Mouse (Mus musculus): ENCODE results near the gene Tom1. TPM values are rescaled to one million over a fixed set of nuclear protein-coding genes. Genes with fewer than 3 reads are reported as not detected.

Tom1 gene
- polyA plus RNA-seq (2017; shearing (Covaris generic)) = 10 to 100 TPM; 18.2 to 20.9 TPM

GRCm38 (mm10) chr8:75033511-75034243, at the start of gene Tom1:
TSS of gene Tom1 (plus strand) at chr8:75033705.

GRCm38 (mm10) chr8:74993081-74993474, 40.4 kb upstream of the Tom1 start, which contains the start of gene Hmgxb4:
TSS of gene Hmgxb4 (plus strand) at chr8:74993356.

GRCm38 (mm10) chr8:75093399-75094156, 60.1 kb downstream of the Tom1 start, which contains the start of gene Hmox1:
TSS of gene Hmox1 (plus strand) at chr8:75093621.

GRCm38 (mm10) chr8:75109236-75109967, 75.9 kb downstream of the Tom1 start, which contains the start of gene Mcm5:
TSS of gene Mcm5 (plus strand) at chr8:75109569.

Other genes starting within 250 kb of the Tom1 start
- not detected for gene Isx, start 160.5 kb upstream of the Tom1 start, polyA plus RNA-seq (2017; shearing (Covaris generic))
- gene Hmgxb4, start 40.3 kb upstream of the Tom1 start, polyA plus RNA-seq (2017; shearing (Covaris generic)) = 10 to 100 TPM; 12.4 to 18.9 TPM
- 10 to 100 TPM; 12.7 to 15.8 TPM for gene Hmox1, start 59.9 kb downstream of the Tom1 start, polyA plus RNA-seq (2017; shearing (Covaris generic))
- gene Mcm5, start 75.9 kb downstream of the Tom1 start, polyA plus RNA-seq (2017; shearing (Covaris generic)) = 10 to 100 TPM; 54.0 to 86.9 TPM
- 1 to 10 TPM in 1 of 2 experiments, under 1 TPM in 1; 0.10 to 1.6 TPM for gene Rasd2, start 180.2 kb downstream of the Tom1 start, polyA plus RNA-seq (2017; shearing (Covaris generic))

All from activated CD4-positive, CD25-positive, alpha-beta regulatory T cell (primary cell).